Mouse (Mus musculus) embryonic facial prominence, embryonic 11.5 days (tissue): ENCODE data around the gene Ins2. TPM values are rescaled to one million over a fixed set of nuclear protein-coding genes. Genes with fewer than 3 reads are reported as not detected.
A peak's percentile ranks its signal among the peaks of the same experiment; 100 is the strongest.

Experiments used
- ATAC-seq: fragments of 200-750 bp; cut with Nextera tagmentation; replicated peaks from 2 replicates; pipeline ENCODE4 v1.8.0; 2017; ENCODE audit warnings: low read depth; ENCODE audit not compliant: insufficient number of reproducible peaks, low FRiP score, low TSS enrichment
- DNase-seq: peaks from one replicate; pipeline ENCODE4 v3.0.0-alpha.2; 2015; ENCODE audit warnings: low spot score
- H3K27ac ChIP-seq: fragments of 300-500 bp; sonication (generic); replicated peaks from 2 replicates; pipeline ENCODE4 v1.5.1; 2014; ENCODE audit warnings: mild to moderate bottlenecking, low read depth, low read length, control low read depth
- H3K27me3 ChIP-seq: fragments of 300-500 bp; sonication (generic); 2 replicates; pipeline ENCODE4 v1.6.1; 2014; ENCODE audit warnings: mild to moderate bottlenecking, low read length, moderate library complexity, mixed read lengths; ENCODE audit not compliant: control insufficient read depth, insufficient read depth
- H3K36me3 ChIP-seq: fragments of 300-500 bp; sonication (generic); replicated peaks from 2 replicates; pipeline ENCODE4 v1.6.1; 2014; ENCODE audit warnings: low read depth, mild to moderate bottlenecking, low read length, moderate library complexity, mixed read lengths; ENCODE audit not compliant: control insufficient read depth, insufficient read depth
- H3K4me1 ChIP-seq: fragments of 300-500 bp; sonication (generic); 2 replicates; pipeline ENCODE4 v1.6.1; 2014; ENCODE audit warnings: low read length, mixed read lengths; ENCODE audit not compliant: control insufficient read depth, insufficient read depth
- H3K4me2 ChIP-seq: fragments of 300-500 bp; sonication (generic); 2 replicates; pipeline ENCODE4 v1.6.1; 2014; ENCODE audit warnings: low read depth, mild to moderate bottlenecking, control low read depth, low read length, moderate library complexity
- H3K4me3 ChIP-seq: fragments of 300-500 bp; sonication (generic); 2 replicates; pipeline ENCODE4 v1.5.1; 2014; ENCODE audit warnings: low read depth, low read length, control low read depth
- H3K9ac ChIP-seq: fragments of 300-500 bp; sonication (generic); replicated peaks from 2 replicates; pipeline ENCODE4 v1.6.1; 2014; ENCODE audit warnings: mild to moderate bottlenecking, control low read depth, low read length
- H3K9me3 ChIP-seq: fragments of 300-500 bp; sonication (generic); replicated peaks from 2 replicates; pipeline ENCODE4 v1.6.1; 2016; ENCODE audit warnings: mild to moderate bottlenecking, low read length, inconsistent platforms, mixed read lengths; ENCODE audit not compliant: control insufficient read depth
- WGBS: fragments of 180-500 bp; shearing (Covaris S2); extraction: QIAGEN DNeasy Blood & Tissue Kit; methylation state at CpG from one replicate; pipeline ENCODE4 v1.1.7; 2014; 5-methylcytosine and 5-hydroxymethylcytosine counted together
- polyA plus RNA-seq: library from polyadenylated mRNA; unstranded; fragments of >200 nt; fragmentation: Nextera tagmentation; extraction: Ambion mirVana; gene quantifications from 2 replicates; pipeline ENCODE4 v1.2.1, GENCODE M21; 2014

Ins2 gene
- polyA plus RNA-seq, 1 experiment from 2014 or later, result not detected

DNA sequence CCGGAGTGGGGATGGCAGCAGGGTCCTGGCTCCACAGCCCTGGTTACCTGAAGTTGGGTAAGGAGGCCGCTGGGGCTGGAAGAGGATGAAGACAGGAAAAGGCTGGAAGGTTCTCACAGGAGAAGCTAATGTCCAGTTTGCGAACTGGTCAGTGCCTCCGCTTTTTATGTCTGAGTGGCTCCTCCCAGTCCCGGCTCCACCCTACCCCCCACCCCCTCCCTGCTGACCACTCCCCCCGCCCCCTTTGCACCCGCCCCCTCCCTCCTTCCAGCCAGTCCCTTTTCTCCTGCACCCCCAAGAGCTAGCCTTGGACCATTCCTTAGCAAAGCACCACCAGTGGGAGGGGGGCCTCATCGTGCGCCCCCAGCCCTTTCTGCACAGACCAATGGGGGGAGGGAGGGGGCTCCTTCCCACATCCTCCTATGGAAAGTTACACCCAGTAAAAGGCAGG lies 85.8 kb downstream of the Ins2 start:
- DNase-seq (peak; percentile 66), ATAC-seq (no peak)
- no peaks in the 10 kb centered on the region for H3K9me3 ChIP-seq
- peak overlapping the region; percentile 90 for H3K9ac ChIP-seq
- peak overlapping the region; percentile 62 for H3K4me3 ChIP-seq
- peak overlapping the region; percentile 76 for H3K4me2 ChIP-seq
- peaks cover 75% of the 10 kb centered on the region for H3K27me3 ChIP-seq
- no peaks in the 10 kb centered on the region for H3K36me3 ChIP-seq
- H3K4me1 ChIP-seq, result peaks cover 5% of the 10 kb centered on the region
- 3% methylated on average over 5 of the region's 9 CpGs for WGBS
- peak overlapping the region; percentile 87 for H3K27ac ChIP-seq

DNA sequence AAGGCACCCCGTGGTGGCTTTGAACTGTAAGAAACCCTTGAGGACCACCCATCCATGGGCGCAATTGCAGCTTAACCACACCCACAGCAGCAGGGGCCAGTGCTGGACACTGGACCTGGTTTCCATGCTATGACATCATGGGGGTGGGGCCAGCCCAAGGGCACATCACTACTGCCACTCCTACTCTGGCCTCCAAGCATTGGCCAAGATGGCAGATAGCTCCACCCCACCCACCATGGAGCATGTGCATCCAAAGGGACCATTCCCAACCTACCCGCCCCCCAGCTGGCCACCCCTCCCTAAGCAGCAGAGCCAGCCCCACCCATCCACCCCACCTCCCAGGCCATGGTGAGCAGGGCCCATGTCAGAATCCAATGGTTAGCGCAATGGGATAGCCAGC lies 87.1 kb downstream of the Ins2 start:
- Histone ChIP-seq H3K4me1 (peaks cover 5% of the 10 kb centered on the region), H3K27ac (no peak overlapping the region), H3K4me2 (peak overlapping the region; percentile 76), H3K27me3 (peaks cover 71% of the 10 kb centered on the region), H3K9ac (peak overlapping the region; percentile 48), H3K4me3 (peak overlapping the region; percentile 62), H3K36me3 (no peaks in the 10 kb centered on the region), H3K9me3 (no peaks in the 10 kb centered on the region)
- DNase-seq (no peak), ATAC-seq (no peak)
- 33% methylated on average over 4 of the region's 4 CpGs for WGBS

- Histone ChIP-seq H3K9me3 (no peaks in the 10 kb centered on the region), H3K4me1 (peaks cover 5% of the 10 kb centered on the region), H3K4me2 (peak overlapping the region; percentile 76), H3K4me3 (peak overlapping the region; percentile 62), H3K27ac (no peak overlapping the region), H3K9ac (peak overlapping the region; percentile 37), H3K27me3 (peaks cover 67% of the 10 kb centered on the region), H3K36me3 (no peaks in the 10 kb centered on the region)
- no peak for ATAC-seq
- no peak for DNase-seq
- WGBS, result 12% methylated on average over 11 of the region's 11 CpGs
Observed at GRCm38 (mm10) chr7:142655633-142656032, 87.5 kb downstream of the Ins2 start.

DNA sequence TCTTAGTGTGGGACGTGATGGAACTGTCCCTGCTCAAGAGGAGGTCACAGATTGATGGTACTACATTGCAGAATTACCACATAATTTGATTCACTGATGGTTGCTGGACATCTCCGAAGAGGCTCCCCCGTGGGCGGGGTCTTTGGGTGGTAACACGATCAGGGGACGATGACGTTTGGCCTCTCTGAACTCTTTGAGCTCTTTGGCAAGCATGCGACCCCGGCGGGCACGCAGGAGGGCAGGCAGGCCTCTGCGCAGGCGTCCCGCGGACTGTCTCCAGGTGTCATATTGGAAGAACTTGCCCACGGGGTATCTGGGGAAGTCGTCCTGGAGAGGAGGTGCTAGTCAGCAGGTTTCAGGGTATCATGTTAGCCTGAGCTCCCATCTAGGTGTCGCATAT lies 89.5 kb downstream of the Ins2 start:
- DNase-seq, result no peak
- Histone ChIP-seq H3K4me2 (peak overlapping the region; percentile 19), H3K9me3 (no peaks in the 10 kb centered on the region), H3K4me3 (0 out of 2 replicates have a peak overlapping the region, but pooled peaks have one; percentile 62), H3K27ac (no peak overlapping the region), H3K9ac (0 out of 2 replicates have a peak overlapping the region, but pooled peaks have one; percentile 13), H3K4me1 (peaks cover 3% of the 10 kb centered on the region), H3K27me3 (peaks cover 48% of the 10 kb centered on the region), H3K36me3 (no peaks in the 10 kb centered on the region)
- 7% methylated on average over 18 of the region's 18 CpGs for WGBS
- no peak for ATAC-seq

DNA sequence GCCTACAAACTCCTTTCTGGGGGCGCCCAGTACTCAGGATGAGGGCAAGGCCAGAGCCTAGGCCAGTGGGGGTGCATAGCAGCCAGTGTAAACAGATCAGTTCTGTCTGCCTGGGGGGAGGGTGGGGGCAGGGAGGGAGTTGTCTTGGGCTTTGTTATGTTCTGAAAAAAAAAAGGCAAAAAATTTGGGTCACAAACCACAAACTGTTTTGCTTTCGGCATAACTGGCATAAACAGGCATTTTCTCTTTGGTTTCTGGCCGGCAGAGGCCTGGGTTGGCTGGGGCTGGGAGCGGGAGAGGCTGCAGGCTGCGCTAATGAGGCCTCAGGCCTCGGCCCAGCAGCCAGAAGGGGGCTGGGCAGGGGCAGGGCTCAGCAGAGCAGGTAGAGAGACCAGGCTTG lies 96.5 kb downstream of the Ins2 start:
- Histone ChIP-seq H3K9ac (0 out of 2 replicates have a peak overlapping the region, but pooled peaks have one; percentile 10), H3K4me1 (no peaks in the 10 kb centered on the region; the same call in 1 of the 2 replicates), H3K9me3 (no peaks in the 10 kb centered on the region), H3K27me3 (no peaks in the 10 kb centered on the region), H3K4me3 (no peak overlapping the region), H3K27ac (no peak overlapping the region), H3K36me3 (no peaks in the 10 kb centered on the region), H3K4me2 (no peak overlapping the region; the same call in 1 of the 2 replicates)
- DNase-seq, result no peak
- WGBS, result 23% methylated on average over 6 of the region's 6 CpGs
- ATAC-seq, result no peak

DNA sequence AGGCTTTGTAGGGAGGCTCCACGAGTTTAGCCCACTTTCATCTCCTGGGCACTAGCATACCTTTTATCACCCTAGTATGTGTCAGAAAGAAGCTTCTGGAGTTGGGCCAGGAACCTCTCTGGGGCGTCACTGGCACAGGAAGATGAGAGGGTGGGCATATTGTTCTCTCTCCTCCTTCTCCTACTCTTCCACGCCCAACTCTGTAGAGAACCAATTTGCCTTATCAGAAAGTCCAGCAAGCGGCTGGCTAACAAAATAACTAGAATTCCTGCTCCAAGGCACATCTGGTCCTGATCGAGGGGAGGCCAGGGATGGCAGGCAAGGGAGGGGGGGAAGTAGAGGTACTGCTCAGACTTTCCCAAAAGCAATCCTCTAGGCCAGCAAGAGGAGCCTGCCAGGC lies 98.1 kb downstream of the Ins2 start:
- H3K9ac ChIP-seq, result no peak overlapping the region
- ATAC-seq (0 out of 2 replicates have a peak, but pooled peaks have one; percentile 24), DNase-seq (peak; percentile 76)
- H3K4me2 ChIP-seq, result no peak overlapping the region
- no peaks in the 10 kb centered on the region for H3K9me3 ChIP-seq
- no peaks in the 10 kb centered on the region; the same call in 1 of the 2 replicates for H3K4me1 ChIP-seq
- no peaks in the 10 kb centered on the region for H3K27me3 ChIP-seq
- no peak overlapping the region for H3K4me3 ChIP-seq
- no peak overlapping the region for H3K27ac ChIP-seq
- 20% methylated on average over 5 of the region's 5 CpGs for WGBS
- H3K36me3 ChIP-seq, result no peaks in the 10 kb centered on the region

DNA sequence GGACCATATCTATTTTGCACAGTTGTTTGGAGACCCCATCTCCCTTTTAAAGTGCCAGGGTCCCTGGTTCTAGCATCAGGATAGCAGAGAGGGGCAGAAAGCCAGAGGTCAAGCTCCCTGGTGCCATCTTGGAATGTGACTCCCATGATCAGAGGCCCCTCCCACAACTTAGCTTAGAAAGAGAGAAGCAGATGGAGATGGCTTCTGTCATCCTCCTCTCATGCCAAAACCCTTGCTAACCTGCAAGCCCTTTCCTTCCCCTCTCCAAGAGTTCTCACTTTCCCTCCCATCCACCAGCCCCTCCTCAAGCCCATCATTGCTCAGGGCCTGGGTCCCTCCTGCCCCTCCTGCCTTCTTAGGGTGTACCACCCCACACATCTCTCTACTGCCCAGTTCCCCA lies 107.0 kb downstream of the Ins2 start:
- H3K36me3 ChIP-seq, result no peaks in the 10 kb centered on the region
- H3K4me1 ChIP-seq, result no peaks in the 10 kb centered on the region
- no peak overlapping the region for H3K4me3 ChIP-seq
- H3K9ac ChIP-seq, result no peak overlapping the region
- H3K27me3 ChIP-seq, result no peaks in the 10 kb centered on the region
- H3K4me2 ChIP-seq, result no peak overlapping the region
- no peak for DNase-seq
- ATAC-seq, result no peak
- no peaks in the 10 kb centered on the region for H3K9me3 ChIP-seq
- H3K27ac ChIP-seq, result no peak overlapping the region

DNA sequence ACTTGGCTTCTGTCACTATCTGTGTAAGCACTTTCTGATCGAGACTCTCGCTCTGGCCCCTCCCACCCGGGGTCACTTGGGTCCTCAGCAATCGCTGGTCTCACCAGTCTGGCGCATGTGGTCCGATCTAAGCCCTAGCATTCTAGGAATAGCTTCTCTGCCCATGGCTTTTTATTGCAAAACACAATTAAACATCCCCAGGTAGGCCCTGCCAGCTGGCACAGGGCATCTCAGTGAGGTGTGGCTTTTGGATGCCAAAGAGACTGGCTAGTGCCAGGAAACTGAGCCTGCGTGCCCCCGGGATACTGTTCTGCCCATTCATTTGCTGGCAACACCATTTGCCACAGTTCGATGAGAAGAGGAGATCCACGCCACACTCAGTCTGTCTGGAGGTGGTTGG lies 112.5 kb downstream of the Ins2 start:
- Histone ChIP-seq H3K4me1 (no peaks in the 10 kb centered on the region), H3K27me3 (no peaks in the 10 kb centered on the region), H3K9me3 (no peaks in the 10 kb centered on the region), H3K36me3 (no peaks in the 10 kb centered on the region), H3K27ac (no peak overlapping the region), H3K4me3 (no peak overlapping the region), H3K4me2 (no peak overlapping the region), H3K9ac (no peak overlapping the region)
- ATAC-seq, result no peak
- DNase-seq, result no peak
- WGBS, result 82% methylated on average over 10 of the region's 10 CpGs
